Mouse (Mus musculus): ENCODE measurements around the gene Ssxb1.
"Not testable (repeated sequence)": the region's sequence is repeated elsewhere in the genome, so short reads cannot be mapped to it uniquely, and the experiment has no call there.

The Ssxb1 gene

GRCm38 (mm10) chrX:8413005-8413404 lies at the start of gene Ssxb1:
Gene Ssxb1, plus strand, starts transcription at chrX:8413305.
- not testable (repeated sequence) for DNase-seq

- not testable (repeated sequence) for DNase-seq
Observed at GRCm38 (mm10) chrX:8366678-8367077, 46.4 kb upstream of the Ssxb1 start, which contains the start of gene Ssxb9. Gene Ssxb9, plus strand, starts transcription at chrX:8366978.

GRCm38 (mm10) chrX:8461626-8462025 lies 48.5 kb downstream of the Ssxb1 start, which contains the start of gene Ssxb2:
Gene Ssxb2, minus strand, starts transcription at chrX:8461726.
- DNase-seq, result not testable (repeated sequence)
